Mouse (Mus musculus) hindbrain, embryonic 15.5 days (tissue): ENCODE measurements around the gene Tas2r138. TPM values are rescaled to one million over a fixed set of nuclear protein-coding genes. Genes with fewer than 3 reads are reported as not detected.

ENCODE experiments used
- ATAC-seq: fragments of 200-750 bp; cut with Nextera tagmentation; 2 replicates; pipeline ENCODE4 v1.8.0; 2017; ENCODE audit warnings: low read depth, moderate number of reproducible peaks, moderate TSS enrichment; ENCODE audit not compliant: low FRiP score
- H3K27ac ChIP-seq: fragments of 300-500 bp; sonication (generic); replicated peaks from 2 replicates; pipeline ENCODE4 v1.5.1; 2015; ENCODE audit warnings: mild to moderate bottlenecking, inconsistent platforms
- H3K27me3 ChIP-seq: fragments of 300-500 bp; sonication (generic); 2 replicates; pipeline ENCODE4 v1.6.1; 2015; ENCODE audit warnings: control low read depth, inconsistent platforms
- H3K36me3 ChIP-seq: fragments of 300-500 bp; sonication (generic); 2 replicates; pipeline ENCODE4 v1.6.1; 2015; ENCODE audit warnings: control low read depth, inconsistent platforms
- H3K4me1 ChIP-seq: fragments of 300-500 bp; sonication (generic); replicated peaks from 2 replicates; pipeline ENCODE4 v1.6.1; 2015; ENCODE audit warnings: control low read depth, inconsistent platforms
- H3K4me2 ChIP-seq: fragments of 300-500 bp; sonication (generic); 2 replicates; pipeline ENCODE4 v1.6.1; 2015; ENCODE audit warnings: moderate library complexity, mild to moderate bottlenecking, inconsistent platforms
- H3K4me3 ChIP-seq: fragments of 300-500 bp; sonication (generic); 2 replicates; pipeline ENCODE4 v1.5.1; 2015; ENCODE audit warnings: mild to moderate bottlenecking, inconsistent platforms
- H3K9ac ChIP-seq: fragments of 300-500 bp; sonication (generic); 2 replicates; pipeline ENCODE4 v1.6.1; 2015; ENCODE audit warnings: inconsistent platforms
- H3K9me3 ChIP-seq: fragments of 300-500 bp; sonication (generic); 2 replicates; pipeline ENCODE4 v1.6.1; 2016; ENCODE audit warnings: control low read depth, inconsistent platforms
- WGBS: fragments of 180-500 bp; shearing (Covaris S2); methylation state at CpG from one replicate; pipeline ENCODE4 v1.1.7; 2015; 5-methylcytosine and 5-hydroxymethylcytosine counted together
- polyA plus RNA-seq: library from polyadenylated mRNA; unstranded; fragments of >200 nt; fragmentation: Nextera tagmentation; extraction: Ambion mirVana; gene quantifications from 2 replicates; pipeline ENCODE4 v1.2.1, GENCODE M21; 2015

Gene Tas2r138
- not detected in 2 replicates for polyA plus RNA-seq

GRCm38 (mm10) chr6:40613260-40613852 is at the start of gene Tas2r138:
Gene Tas2r138 (minus strand): TSS chr6:40613310.
- Histone ChIP-seq H3K27ac (no peak within 1 kb of the TSS), H3K4me1 (no peaks in the 10 kb centered on the region), H3K27me3 (no peaks in the 10 kb centered on the region), H3K4me2 (no peak within 1 kb of the TSS), H3K9ac (no peak within 1 kb of the TSS), H3K4me3 (no peak within 1 kb of the TSS), H3K36me3 (no peaks in the 10 kb centered on the region), H3K9me3 (no peaks in the 10 kb centered on the region)
- 87% methylated on average over 4 of the region's 4 CpGs for WGBS
- no peak for ATAC-seq

- no peak for ATAC-seq
- no peak overlapping the region for H3K4me2 ChIP-seq
- WGBS: 16% methylated on average over 2 of the region's 2 CpGs
These were observed 47.8 kb upstream of the Tas2r138 start for GRCm38 (mm10) chr6:40660930-40661329.

GRCm38 (mm10) chr6:40650953-40651352 is 37.8 kb upstream of the Tas2r138 start:
- no peaks in the 10 kb centered on the region for H3K27me3 ChIP-seq

More at GRCm38 (mm10) chr6:40660930-40661329, 47.8 kb upstream of the Tas2r138 start:
- H3K9me3 ChIP-seq: no peaks in the 10 kb centered on the region
- no peaks in the 10 kb centered on the region for H3K36me3 ChIP-seq
- no peaks in the 10 kb centered on the region for H3K27me3 ChIP-seq
- H3K4me1 ChIP-seq: no peaks in the 10 kb centered on the region
- H3K9ac ChIP-seq: no peak overlapping the region
- H3K4me3 ChIP-seq: no peak overlapping the region
- H3K27ac ChIP-seq: no peak overlapping the region

GRCm38 (mm10) chr6:40645701-40646100 is 32.6 kb upstream of the Tas2r138 start:
- no peak overlapping the region for H3K9ac ChIP-seq
- H3K27ac ChIP-seq: no peak overlapping the region
- H3K27me3 ChIP-seq: no peaks in the 10 kb centered on the region
- 81% methylated on average over 8 of the region's 8 CpGs for WGBS
- no peaks in the 10 kb centered on the region for H3K36me3 ChIP-seq
- H3K9me3 ChIP-seq: no peaks in the 10 kb centered on the region
- H3K4me1 ChIP-seq: no peaks in the 10 kb centered on the region
- no peak overlapping the region for H3K4me3 ChIP-seq
- no peak for ATAC-seq
- H3K4me2 ChIP-seq: no peak overlapping the region

More at GRCm38 (mm10) chr6:40650953-40651352, 37.8 kb upstream of the Tas2r138 start:
- H3K27ac ChIP-seq: no peak overlapping the region
- H3K9me3 ChIP-seq: no peaks in the 10 kb centered on the region
- no peak for ATAC-seq
- no peak overlapping the region for H3K4me2 ChIP-seq
- no peak overlapping the region for H3K4me3 ChIP-seq
- H3K9ac ChIP-seq: no peak overlapping the region
- H3K36me3 ChIP-seq: no peaks in the 10 kb centered on the region
- 91% methylated on average over 1 of the region's 1 CpGs for WGBS
- H3K4me1 ChIP-seq: no peaks in the 10 kb centered on the region

GRCm38 (mm10) chr6:40640710-40641538 is 27.8 kb upstream of the Tas2r138 start:
- Histone ChIP-seq H3K9ac (no peak overlapping the region), H3K4me3 (no peak overlapping the region), H3K9me3 (no peaks in the 10 kb centered on the region), H3K27ac (no peak overlapping the region), H3K27me3 (no peaks in the 10 kb centered on the region), H3K36me3 (no peaks in the 10 kb centered on the region), H3K4me2 (no peak overlapping the region), H3K4me1 (no peaks in the 10 kb centered on the region)
- 92% methylated on average over 8 of the region's 8 CpGs for WGBS
- ATAC-seq: no peak

- 93% methylated on average over 5 of the region's 5 CpGs for WGBS
- H3K4me2 ChIP-seq: no peak overlapping the region
- H3K36me3 ChIP-seq: no peaks in the 10 kb centered on the region
These were observed 24.6 kb upstream of the Tas2r138 start for GRCm38 (mm10) chr6:40637755-40638154.

GRCm38 (mm10) chr6:40635559-40635958 is 22.4 kb upstream of the Tas2r138 start:
- ATAC-seq: no peak
- H3K4me1 ChIP-seq: no peaks in the 10 kb centered on the region
- H3K9ac ChIP-seq: no peak overlapping the region
- H3K27me3 ChIP-seq: no peaks in the 10 kb centered on the region
- WGBS: 81% methylated on average over 6 of the region's 6 CpGs
- H3K36me3 ChIP-seq: no peaks in the 10 kb centered on the region
- no peak overlapping the region for H3K4me3 ChIP-seq
- H3K27ac ChIP-seq: no peak overlapping the region
- no peak overlapping the region for H3K4me2 ChIP-seq
- no peaks in the 10 kb centered on the region for H3K9me3 ChIP-seq

More at GRCm38 (mm10) chr6:40637755-40638154, 24.6 kb upstream of the Tas2r138 start:
- Histone ChIP-seq H3K4me1 (no peaks in the 10 kb centered on the region), H3K27ac (no peak overlapping the region), H3K4me3 (no peak overlapping the region), H3K9me3 (no peaks in the 10 kb centered on the region), H3K27me3 (no peaks in the 10 kb centered on the region), H3K9ac (no peak overlapping the region)
- ATAC-seq: no peak

GRCm38 (mm10) chr6:40634640-40635071 is 21.5 kb upstream of the Tas2r138 start:
- H3K4me3 ChIP-seq: no peak overlapping the region
- no peaks in the 10 kb centered on the region for H3K9me3 ChIP-seq
- no peaks in the 10 kb centered on the region for H3K4me1 ChIP-seq
- no peak overlapping the region for H3K27ac ChIP-seq
- 41% methylated on average over 1 of the region's 1 CpGs for WGBS
- H3K27me3 ChIP-seq: no peaks in the 10 kb centered on the region
- H3K36me3 ChIP-seq: no peaks in the 10 kb centered on the region
- no peak overlapping the region for H3K9ac ChIP-seq
- H3K4me2 ChIP-seq: no peak overlapping the region
- ATAC-seq: no peak

- Histone ChIP-seq H3K4me3 (no peak within 1 kb of the TSS), H3K4me1 (no peaks in the 10 kb centered on the region), H3K27me3 (no peaks in the 10 kb centered on the region), H3K27ac (no peak within 1 kb of the TSS), H3K9ac (no peak within 1 kb of the TSS), H3K9me3 (no peaks in the 10 kb centered on the region), H3K36me3 (no peaks in the 10 kb centered on the region), H3K4me2 (no peak within 1 kb of the TSS)
- no peak for ATAC-seq
- 88% methylated on average over 8 of the region's 8 CpGs for WGBS
These were observed 15.4 kb upstream of the Tas2r138 start, which contains the start of gene Mgam for GRCm38 (mm10) chr6:40628406-40629000. Gene Mgam (plus strand): TSS chr6:40628831.

GRCm38 (mm10) chr6:40626111-40626510 is 13.0 kb upstream of the Tas2r138 start:
- no peak overlapping the region for H3K9ac ChIP-seq

GRCm38 (mm10) chr6:40617965-40618364 is 4.9 kb upstream of the Tas2r138 start:
- H3K36me3 ChIP-seq: no peaks in the 10 kb centered on the region
- H3K4me3 ChIP-seq: no peak overlapping the region
- H3K9ac ChIP-seq: no peak overlapping the region
- H3K27ac ChIP-seq: no peak overlapping the region
- 0 out of 2 replicates have a peak, but pooled peaks have one; percentile 66 for ATAC-seq
- WGBS: 28% methylated on average over 2 of the region's 2 CpGs
- no peak overlapping the region for H3K4me2 ChIP-seq
- no peaks in the 10 kb centered on the region for H3K4me1 ChIP-seq
- H3K27me3 ChIP-seq: no peaks in the 10 kb centered on the region
- H3K9me3 ChIP-seq: no peaks in the 10 kb centered on the region

More at GRCm38 (mm10) chr6:40626111-40626510, 13.0 kb upstream of the Tas2r138 start:
- Histone ChIP-seq H3K36me3 (no peaks in the 10 kb centered on the region), H3K4me3 (no peak overlapping the region), H3K27ac (no peak overlapping the region), H3K27me3 (no peaks in the 10 kb centered on the region), H3K9me3 (no peaks in the 10 kb centered on the region), H3K4me2 (no peak overlapping the region), H3K4me1 (no peaks in the 10 kb centered on the region)
- WGBS: 65% methylated on average over 1 of the region's 1 CpGs
- no peak for ATAC-seq

- Histone ChIP-seq H3K4me2 (no peak overlapping the region), H3K4me1 (no peaks in the 10 kb centered on the region), H3K36me3 (no peaks in the 10 kb centered on the region), H3K9me3 (no peaks in the 10 kb centered on the region), H3K27ac (no peak overlapping the region), H3K27me3 (no peaks in the 10 kb centered on the region), H3K4me3 (no peak overlapping the region), H3K9ac (no peak overlapping the region)
- WGBS: 59% methylated on average over 8 of the region's 8 CpGs
- ATAC-seq: peak; percentile 45; the same call in 1 of the 2 replicates
These were observed 2.9 kb downstream of the Tas2r138 start for GRCm38 (mm10) chr6:40610244-40610643.
